Mouse (Mus musculus) liver, postnatal 0 days (tissue): Measurements from ENCODE around the gene Cog6.

Source experiments
- CTCF ChIP-seq: sonication (generic); IDR thresholded peaks from 2 replicates; pipeline ENCODE4 v1.5.1; 2016; ENCODE audit warnings: antibody characterized with exemption, low read depth
- EP300 ChIP-seq: IDR thresholded peaks from 2 replicates; pipeline ENCODE4 v1.6.1; 2016; ENCODE audit warnings: antibody characterized with exemption, low read depth, mild to moderate bottlenecking

DNA sequence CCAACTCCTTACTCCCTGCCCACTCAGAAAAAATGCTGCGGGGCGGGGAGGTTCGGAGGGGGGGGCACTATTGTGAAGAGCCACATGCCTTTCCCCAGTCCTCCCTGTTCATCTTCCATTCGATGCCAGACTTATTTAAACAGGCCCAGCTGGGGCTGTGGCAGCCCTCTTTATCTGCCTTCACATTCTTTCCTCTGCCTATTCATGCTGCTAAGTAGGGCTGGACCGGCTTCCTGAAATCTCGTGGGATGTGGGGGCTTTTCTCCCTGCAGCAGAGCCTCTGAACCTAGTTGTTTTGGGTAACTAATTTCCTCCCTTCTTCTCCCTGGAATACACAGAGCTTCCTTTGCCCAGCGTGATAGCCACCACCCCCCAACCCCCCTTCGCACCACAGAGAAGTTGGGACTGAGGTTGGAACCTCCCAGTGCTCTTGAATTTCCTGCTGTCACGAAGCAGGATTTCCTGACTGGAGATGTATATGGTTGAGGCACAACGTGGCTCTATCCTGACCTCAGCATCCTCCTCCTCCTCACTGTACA, 61.5 kb downstream of the Cog6 start:
- TF ChIP-seq CTCF = no peak
- no peak for TF ChIP-seq EP300
